Mouse (Mus musculus) right cerebral cortex, postnatal 10 days (tissue): ENCODE measurements around the gene Nek11.
"Not testable (repeated sequence)": the region's sequence is repeated elsewhere in the genome, so short reads cannot be mapped to it uniquely, and the experiment has no call there.

Source experiments
- DNase-seq, 2 experiments: peaks; one replicate each; pipeline ENCODE4 v3.0.0; 2021; ENCODE audit warnings: low spot score in 2 of 2

Nek11 gene

GRCm38 (mm10) chr9:105136404-105136803 lies 258.9 kb downstream of the Nek11 start:
- DNase-seq, result no peak

- DNase-seq, result peak in 1 of 2 experiments; percentile 8
Measured at GRCm38 (mm10) chr9:105134536-105134935, 260.8 kb downstream of the Nek11 start.

GRCm38 (mm10) chr9:105132002-105132367 lies 263.3 kb downstream of the Nek11 start:
- DNase-seq, result peak in 1 of 2 experiments; percentile 25

GRCm38 (mm10) chr9:105131253-105132001 lies 263.9 kb downstream of the Nek11 start, which contains the start of gene Nudt16:
TSS of gene Nudt16 (minus strand) at chr9:105131824.
- DNase-seq, result peak; percentile 91 to 94

GRCm38 (mm10) chr9:105130331-105130730 lies 265.0 kb downstream of the Nek11 start:
- peak in 1 of 2 experiments; percentile 18 for DNase-seq

- not testable (repeated sequence) for DNase-seq
Measured at GRCm38 (mm10) chr9:105125206-105125605, 270.1 kb downstream of the Nek11 start.
